Mouse (Mus musculus): Measurements from ENCODE around the gene Sez6l2. TPM values are rescaled to one million over a fixed set of nuclear protein-coding genes. Genes with fewer than 3 reads are reported as not detected.

Sez6l2 gene
- polyA plus RNA-seq, 1 experiment = 3.7 TPM

GRCm38 (mm10) chr7:126941171-126941570, 9.2 kb upstream of the Sez6l2 start:
- no peak for DNase-seq
- Histone ChIP-seq H3K36me3 (ENCODE audit: control insufficient read depth, insufficient read depth, low read length) (0 out of 2 replicates have a peak, but pooled peaks cover 5% of the 10 kb centered on the region), H3K4me3 (ENCODE audit: control insufficient read depth, insufficient read depth, low read length) (no peak overlapping the region), H3K4me1 (replicated peaks; ENCODE audit: control insufficient read depth, insufficient read depth, low read length) (no peaks in the 10 kb centered on the region), H3K27ac (ENCODE audit: control insufficient read depth, insufficient read depth, low read length) (no peak overlapping the region), H3K27me3 (ENCODE audit: control insufficient read depth, insufficient read depth, low read length) (no peaks in the 10 kb centered on the region)
- TF ChIP-seq CTCF (IDR thresholded peaks at IDR 0.05; ENCODE audit: borderline replicate concordance, control insufficient read depth, extremely low read depth, insufficient read depth, low read length, poor library complexity) = no peak
- no peak for TF ChIP-seq POLR2A (IDR thresholded peaks at IDR 0.05; ENCODE audit: control insufficient read depth, extremely low read depth, insufficient read depth, low read length, poor library complexity)
- 90% methylated on average over 6 of the region's 6 CpGs for WGBS

GRCm38 (mm10) chr7:126941801-126942200, 8.6 kb upstream of the Sez6l2 start:
- no peaks in the 10 kb centered on the region for H3K27me3 ChIP-seq (ENCODE audit: control insufficient read depth, insufficient read depth, low read length)
- no peak overlapping the region for H3K4me3 ChIP-seq (ENCODE audit: control insufficient read depth, insufficient read depth, low read length)
- no peak overlapping the region for H3K27ac ChIP-seq (ENCODE audit: control insufficient read depth, insufficient read depth, low read length)
- 91% methylated on average over 5 of the region's 5 CpGs for WGBS
- H3K36me3 ChIP-seq (ENCODE audit: control insufficient read depth, insufficient read depth, low read length) = 0 out of 2 replicates have a peak, but pooled peaks cover 1% of the 10 kb centered on the region
- H3K4me1 ChIP-seq (replicated peaks; ENCODE audit: control insufficient read depth, insufficient read depth, low read length) = no peaks in the 10 kb centered on the region
- no peak for DNase-seq
- no peak for TF ChIP-seq CTCF (IDR thresholded peaks at IDR 0.05; ENCODE audit: borderline replicate concordance, control insufficient read depth, extremely low read depth, insufficient read depth, low read length, poor library complexity)

GRCm38 (mm10) chr7:126946530-126946929, 3.8 kb upstream of the Sez6l2 start:
- no peaks in the 10 kb centered on the region for H3K36me3 ChIP-seq (ENCODE audit: control insufficient read depth, insufficient read depth, low read length)
- TF ChIP-seq POLR2A (IDR thresholded peaks at IDR 0.05; ENCODE audit: control insufficient read depth, extremely low read depth, insufficient read depth, low read length, poor library complexity) (no peak), CTCF (IDR thresholded peaks at IDR 0.05; ENCODE audit: borderline replicate concordance, control insufficient read depth, extremely low read depth, insufficient read depth, low read length, poor library complexity) (peak; percentile 78)
- peaks cover 2% of the 10 kb centered on the region; the same call in 1 of the 2 replicates for H3K27me3 ChIP-seq (ENCODE audit: control insufficient read depth, insufficient read depth, low read length)
- WGBS = 72% methylated on average over 3 of the region's 3 CpGs
- no peak overlapping the region for H3K27ac ChIP-seq (ENCODE audit: control insufficient read depth, insufficient read depth, low read length)
- no peak overlapping the region for H3K4me3 ChIP-seq (ENCODE audit: control insufficient read depth, insufficient read depth, low read length)
- DNase-seq = peak; percentile 44
- peaks cover 6% of the 10 kb centered on the region for H3K4me1 ChIP-seq (replicated peaks; ENCODE audit: control insufficient read depth, insufficient read depth, low read length)

GRCm38 (mm10) chr7:126948626-126949025, 1.7 kb upstream of the Sez6l2 start:
- H3K4me1 ChIP-seq (replicated peaks; ENCODE audit: control insufficient read depth, insufficient read depth, low read length) = peaks cover 11% of the 10 kb centered on the region
- TF ChIP-seq POLR2A (IDR thresholded peaks at IDR 0.05; ENCODE audit: control insufficient read depth, extremely low read depth, insufficient read depth, low read length, poor library complexity) = no peak
- TF ChIP-seq CTCF (IDR thresholded peaks at IDR 0.05; ENCODE audit: borderline replicate concordance, control insufficient read depth, extremely low read depth, insufficient read depth, low read length, poor library complexity) = no peak
- 88% methylated on average over 10 of the region's 10 CpGs for WGBS
- no peak overlapping the region for H3K27ac ChIP-seq (ENCODE audit: control insufficient read depth, insufficient read depth, low read length)
- H3K4me3 ChIP-seq (ENCODE audit: control insufficient read depth, insufficient read depth, low read length) = no peak overlapping the region
- no peak for DNase-seq
- H3K36me3 ChIP-seq (ENCODE audit: control insufficient read depth, insufficient read depth, low read length) = no peaks in the 10 kb centered on the region
- peaks cover 2% of the 10 kb centered on the region; the same call in 1 of the 2 replicates for H3K27me3 ChIP-seq (ENCODE audit: control insufficient read depth, insufficient read depth, low read length)

GRCm38 (mm10) chr7:126949403-126949792, 965 bp upstream of the Sez6l2 start, which contains the start of gene Asphd1:
Gene Asphd1, minus strand, starts transcription at chr7:126949582.
- no peaks in the 10 kb centered on the region for H3K36me3 ChIP-seq (ENCODE audit: control insufficient read depth, insufficient read depth, low read length)
- H3K4me3 ChIP-seq (ENCODE audit: control insufficient read depth, insufficient read depth, low read length) = peak within 1 kb of the TSS; percentile 2
- H3K27ac ChIP-seq (ENCODE audit: control insufficient read depth, insufficient read depth, low read length) = no peak within 1 kb of the TSS
- DNase-seq = no peak
- no peak for TF ChIP-seq CTCF (IDR thresholded peaks at IDR 0.05; ENCODE audit: borderline replicate concordance, control insufficient read depth, extremely low read depth, insufficient read depth, low read length, poor library complexity)
- H3K27me3 ChIP-seq (ENCODE audit: control insufficient read depth, insufficient read depth, low read length) = peaks cover 2% of the 10 kb centered on the region; the same call in 1 of the 2 replicates
- H3K4me1 ChIP-seq (replicated peaks; ENCODE audit: control insufficient read depth, insufficient read depth, low read length) = peaks cover 11% of the 10 kb centered on the region
- WGBS = 4% methylated on average over 21 of the region's 21 CpGs

GRCm38 (mm10) chr7:126950647-126951615, 568 bp downstream of the Sez6l2 start:
- TF ChIP-seq POLR2A (IDR thresholded peaks at IDR 0.05; ENCODE audit: control insufficient read depth, extremely low read depth, insufficient read depth, low read length, poor library complexity) (no peak), CTCF (IDR thresholded peaks at IDR 0.05; ENCODE audit: borderline replicate concordance, control insufficient read depth, extremely low read depth, insufficient read depth, low read length, poor library complexity) (no peak)
- DNase-seq = no peak
- Histone ChIP-seq H3K36me3 (ENCODE audit: control insufficient read depth, insufficient read depth, low read length) (no peaks in the 10 kb centered on the region), H3K4me1 (replicated peaks; ENCODE audit: control insufficient read depth, insufficient read depth, low read length) (peaks cover 11% of the 10 kb centered on the region), H3K27me3 (ENCODE audit: control insufficient read depth, insufficient read depth, low read length) (peaks cover 2% of the 10 kb centered on the region; the same call in 1 of the 2 replicates), H3K27ac (ENCODE audit: control insufficient read depth, insufficient read depth, low read length) (no peak overlapping the region), H3K4me3 (ENCODE audit: control insufficient read depth, insufficient read depth, low read length) (no peak overlapping the region)
- WGBS = 18% methylated on average over 26 of the region's 26 CpGs
